Mouse (Mus musculus) splenic B cell, adult 2 months (primary cell): ENCODE measurements around the gene Trabd2b.
A peak's percentile ranks its signal among the peaks of the same experiment; 100 is the strongest.

Source experiments
- DNase-seq: peaks from one replicate; pipeline ENCODE4 v3.0.0-alpha.2; 2011; ENCODE audit warnings: low read depth, low spot score
- H3K27me3 ChIP-seq: 2 replicates; pipeline ENCODE4 v1.6.1; 2012; ENCODE audit warnings: mild to moderate bottlenecking, low read length, moderate library complexity, mixed read lengths; ENCODE audit not compliant: control insufficient read depth, poor library complexity, insufficient read depth, severe bottlenecking
- H3K36me3 ChIP-seq: 2 replicates; pipeline ENCODE4 v1.6.1; 2012; ENCODE audit warnings: mild to moderate bottlenecking, low read length, moderate library complexity, mixed read lengths; ENCODE audit not compliant: control insufficient read depth, poor library complexity, insufficient read depth, severe bottlenecking

The Trabd2b gene

GRCm38 (mm10) chr4:114624114-114624910, 217.8 kb downstream of the Trabd2b start:
- no peak for DNase-seq
- no peaks in the 10 kb centered on the region for H3K36me3 ChIP-seq
- no peaks in the 10 kb centered on the region; the same call in 1 of the 2 replicates for H3K27me3 ChIP-seq

GRCm38 (mm10) chr4:114625357-114625756, 218.8 kb downstream of the Trabd2b start:
- H3K36me3 ChIP-seq, result no peaks in the 10 kb centered on the region
- no peaks in the 10 kb centered on the region; the same call in 1 of the 2 replicates for H3K27me3 ChIP-seq
- no peak for DNase-seq

GRCm38 (mm10) chr4:114625920-114626319, 219.4 kb downstream of the Trabd2b start:
- Histone ChIP-seq H3K36me3 (no peaks in the 10 kb centered on the region), H3K27me3 (no peaks in the 10 kb centered on the region; the same call in 1 of the 2 replicates)
- no peak for DNase-seq

- no peaks in the 10 kb centered on the region for H3K36me3 ChIP-seq
- DNase-seq, result no peak
- no peaks in the 10 kb centered on the region for H3K27me3 ChIP-seq
Measured at GRCm38 (mm10) chr4:114627674-114628293, 221.3 kb downstream of the Trabd2b start.

- DNase-seq, result peak; percentile 14
- Histone ChIP-seq H3K36me3 (no peaks in the 10 kb centered on the region), H3K27me3 (no peaks in the 10 kb centered on the region)
Measured at GRCm38 (mm10) chr4:114635889-114636288, 229.4 kb downstream of the Trabd2b start.

GRCm38 (mm10) chr4:114636324-114636723, 229.8 kb downstream of the Trabd2b start:
- DNase-seq, result no peak
- H3K27me3 ChIP-seq, result no peaks in the 10 kb centered on the region
- no peaks in the 10 kb centered on the region for H3K36me3 ChIP-seq

GRCm38 (mm10) chr4:114637120-114637519, 230.6 kb downstream of the Trabd2b start:
- H3K27me3 ChIP-seq, result no peaks in the 10 kb centered on the region
- peak; percentile 45 for DNase-seq

GRCm38 (mm10) chr4:114642469-114642868, 235.9 kb downstream of the Trabd2b start:
- Histone ChIP-seq H3K36me3 (no peaks in the 10 kb centered on the region), H3K27me3 (no peaks in the 10 kb centered on the region)
- no peak for DNase-seq

More at GRCm38 (mm10) chr4:114637120-114637519, 230.6 kb downstream of the Trabd2b start:
- no peaks in the 10 kb centered on the region for H3K36me3 ChIP-seq

- Histone ChIP-seq H3K27me3 (no peaks in the 10 kb centered on the region), H3K36me3 (no peaks in the 10 kb centered on the region)
- no peak for DNase-seq
Measured at GRCm38 (mm10) chr4:114643679-114644208, 237.2 kb downstream of the Trabd2b start.

- Histone ChIP-seq H3K36me3 (no peaks in the 10 kb centered on the region), H3K27me3 (no peaks in the 10 kb centered on the region)
- DNase-seq, result no peak
Measured at GRCm38 (mm10) chr4:114645341-114645740, 238.8 kb downstream of the Trabd2b start.

- H3K27me3 ChIP-seq, result no peaks in the 10 kb centered on the region
- no peaks in the 10 kb centered on the region for H3K36me3 ChIP-seq
Measured at GRCm38 (mm10) chr4:114646825-114647681, 240.5 kb downstream of the Trabd2b start.

GRCm38 (mm10) chr4:114647689-114648088, 241.2 kb downstream of the Trabd2b start:
- H3K27me3 ChIP-seq, result no peaks in the 10 kb centered on the region
- no peaks in the 10 kb centered on the region for H3K36me3 ChIP-seq
- peak; percentile 70 for DNase-seq

More at GRCm38 (mm10) chr4:114646825-114647681, 240.5 kb downstream of the Trabd2b start:
- no peak for DNase-seq

GRCm38 (mm10) chr4:114648532-114649074, 242.1 kb downstream of the Trabd2b start:
- Histone ChIP-seq H3K27me3 (no peaks in the 10 kb centered on the region), H3K36me3 (no peaks in the 10 kb centered on the region)
- DNase-seq, result no peak

GRCm38 (mm10) chr4:114650551-114650950, 244.0 kb downstream of the Trabd2b start:
- Histone ChIP-seq H3K36me3 (no peaks in the 10 kb centered on the region), H3K27me3 (no peaks in the 10 kb centered on the region)
- no peak for DNase-seq
